Mouse (Mus musculus): ENCODE data around the gene Pdcd2l. TPM values are rescaled to one million over a fixed set of nuclear protein-coding genes. Genes with fewer than 3 reads are reported as not detected.

Pdcd2l gene
- polyA plus RNA-seq, 1 experiment: 29.9 TPM

DNA sequence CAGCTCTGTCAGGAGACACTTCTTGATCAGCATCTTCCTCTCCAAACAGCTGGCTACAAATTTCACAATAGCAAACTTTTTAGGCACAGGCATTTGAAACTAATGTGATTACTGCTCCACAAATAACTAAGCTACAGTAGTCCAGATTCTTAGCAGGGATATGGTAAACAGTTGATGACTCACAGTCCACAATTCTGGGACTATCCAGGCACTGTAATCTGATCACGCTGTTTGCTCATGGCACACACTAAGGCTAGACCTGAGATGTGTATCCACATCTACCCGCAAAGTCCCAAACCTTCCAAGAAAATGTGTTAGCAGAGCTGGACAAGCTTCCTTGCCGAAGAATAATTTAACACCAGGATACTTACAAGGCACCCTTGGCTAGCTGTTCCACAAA lies 38.5 kb downstream of the Pdcd2l start:
- no peak for DNase-seq (ENCODE audit: extremely low spot score in 1 of 2, low spot score in 1 of 2)

DNA sequence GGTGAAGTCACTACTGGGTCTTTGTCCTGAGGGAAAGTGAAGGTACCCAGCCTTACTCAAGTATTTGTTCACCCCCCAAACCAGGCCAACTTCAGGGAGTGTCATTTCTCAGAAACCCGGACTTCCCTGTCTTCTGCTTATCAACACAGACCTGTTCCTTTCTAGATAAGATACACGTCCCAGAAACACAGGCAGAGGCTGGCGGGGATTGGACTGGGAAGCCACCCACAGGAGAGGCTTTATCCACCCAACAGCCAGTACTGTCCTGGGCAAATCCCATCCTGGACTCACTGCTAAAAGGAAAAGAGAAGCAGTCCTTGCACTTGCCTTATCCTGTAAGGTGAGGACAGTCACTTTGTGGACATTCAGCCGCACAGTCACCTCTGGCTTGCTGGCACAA lies 49.3 kb downstream of the Pdcd2l start:
- no peak for DNase-seq (ENCODE audit: extremely low spot score in 1 of 2, low spot score in 1 of 2)

DNA sequence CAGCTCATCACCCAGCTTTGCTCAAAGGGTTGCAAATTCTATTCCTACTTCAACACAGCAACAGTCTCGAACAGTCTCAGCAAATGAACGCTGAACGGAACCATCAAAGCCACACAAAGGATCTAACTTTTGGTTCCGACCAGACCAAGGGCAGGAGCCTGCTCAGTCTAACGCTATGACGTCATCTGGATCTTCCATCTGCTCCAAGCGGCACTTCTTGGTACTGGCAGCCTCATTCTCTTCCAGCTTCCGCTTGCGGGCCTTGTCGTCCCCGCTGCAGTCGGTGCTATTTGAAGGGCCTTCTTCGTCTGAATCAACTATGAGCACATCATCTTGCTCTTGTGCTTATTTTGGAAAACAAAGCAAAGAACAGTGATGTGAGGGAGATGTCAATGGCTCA lies 55.3 kb downstream of the Pdcd2l start:
- peak; percentile 14 to 53 for DNase-seq (ENCODE audit: extremely low spot score in 1 of 2, low spot score in 1 of 2)

DNA sequence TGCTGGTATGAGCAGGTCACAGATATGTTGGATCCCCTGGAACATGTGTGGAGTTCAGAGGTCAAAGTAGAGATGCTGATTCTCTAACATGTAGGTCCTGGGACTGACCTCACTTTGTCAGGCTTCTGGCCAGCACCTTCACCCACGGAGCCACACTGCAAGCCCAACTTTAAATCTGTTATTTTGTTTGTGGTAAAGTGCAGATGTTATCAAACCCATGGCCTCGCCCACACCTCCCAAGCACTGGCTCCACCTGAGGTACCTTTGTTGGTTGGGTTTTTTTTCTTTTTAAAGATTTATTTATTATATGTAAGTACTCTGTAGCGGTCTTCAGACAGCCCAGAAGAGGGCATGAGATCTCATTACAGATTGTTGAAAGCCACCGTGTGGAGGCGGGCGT lies 57.0 kb downstream of the Pdcd2l start:
- no peak for DNase-seq (ENCODE audit: extremely low spot score in 1 of 2, low spot score in 1 of 2)

Other genes starting within 250 kb of the Pdcd2l start
- not detected in 2 replicates for gene Scgb2b27, start 182.7 kb downstream of the Pdcd2l start, polyA plus RNA-seq (2012; rRNA removed)
- gene Scgb1b27, start 175.2 kb downstream of the Pdcd2l start, polyA plus RNA-seq (2012; rRNA removed): not detected in 2 replicates
- gene Scgb1b30, start 101.2 kb downstream of the Pdcd2l start, polyA plus RNA-seq (2012; rRNA removed): not detected in 2 replicates
- 14.1 and 16.3 TPM in 2 replicates for gene Wtip, start 63.4 kb downstream of the Pdcd2l start, polyA plus RNA-seq (2012; rRNA removed)
- 106 and 116 TPM in 2 replicates for gene Uba2, start 27.1 kb downstream of the Pdcd2l start, polyA plus RNA-seq (2012; rRNA removed)
- gene Gpi1, start 33.7 kb upstream of the Pdcd2l start, polyA plus RNA-seq (2012; rRNA removed): 771 and 776 TPM in 2 replicates
- gene Gm6096, start 54.4 kb upstream of the Pdcd2l start, polyA plus RNA-seq (2012; rRNA removed): not detected in 2 replicates
- 26.9 and 32.3 TPM in 2 replicates for gene 4931406P16Rik, start 116.9 kb upstream of the Pdcd2l start, polyA plus RNA-seq (2012; rRNA removed)
- 49.2 and 49.5 TPM in 2 replicates for gene Lsm14a, start 196.7 kb upstream of the Pdcd2l start, polyA plus RNA-seq (2012; rRNA removed)

Data from frontal cortex, adult 2 months (tissue).